Mouse (Mus musculus) adrenal gland, postnatal 25 days (tissue): ENCODE results near the gene Gm49486. TPM values are rescaled to one million over a fixed set of nuclear protein-coding genes. Genes with fewer than 3 reads are reported as not detected.
A peak's percentile ranks its signal among the peaks of the same experiment; 100 is the strongest.

Experiments
- DNase-seq: peaks from one replicate; pipeline ENCODE4 v3.0.0; 2021; ENCODE audit warnings: mixed read lengths
- long read RNA-seq: library from polyadenylated mRNA; stranded (forward); transcript quantifications from one replicate; pipeline ENCODE4 v2.0.0, GENCODE M21; 2021
- total RNA-seq: library from RNA; stranded (reverse); gene quantifications from 2 replicates; pipeline ENCODE4 v1.2.3, GENCODE M21; 2021

Gene Gm49486
- total RNA-seq, result not detected in 2 replicates
- long read RNA-seq, result 0 reads

DNA sequence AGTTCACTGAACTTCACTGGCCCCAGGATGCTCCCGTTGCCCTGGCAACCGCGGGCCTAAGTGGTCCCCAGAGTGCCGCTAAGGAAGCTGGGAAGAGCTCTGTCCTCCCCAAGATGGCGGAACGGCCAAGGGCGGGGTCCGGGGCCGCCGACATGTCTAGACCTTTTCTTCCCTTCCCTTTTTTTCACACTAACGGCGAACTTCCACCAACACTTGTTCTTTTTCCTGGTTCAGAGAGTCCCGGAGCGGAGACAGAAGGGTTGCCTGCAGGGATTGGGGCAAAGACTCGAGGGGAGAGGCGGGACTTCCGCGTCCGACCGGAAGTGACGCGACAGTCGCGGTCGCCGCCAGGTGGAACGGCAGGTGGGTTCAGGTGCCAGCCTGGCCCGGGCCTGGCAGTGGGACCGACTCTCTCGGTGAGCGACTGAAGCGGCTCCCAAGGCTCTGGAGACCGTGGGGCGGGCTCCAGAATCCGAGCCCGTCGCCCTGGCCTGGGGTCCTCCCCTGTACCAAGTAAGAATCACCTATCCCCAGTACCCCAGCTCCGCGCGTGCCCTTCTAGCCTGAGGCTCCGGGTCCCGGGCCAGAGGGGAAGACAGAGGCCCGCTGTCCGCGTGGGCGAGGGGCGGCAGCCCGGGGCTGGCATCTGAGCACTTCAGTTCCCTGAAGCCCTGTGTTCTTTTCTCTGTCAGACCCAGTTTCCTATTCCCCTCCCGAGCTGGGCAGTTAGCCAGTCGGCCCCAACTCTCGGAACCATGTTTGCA lies at the start of gene Gm49486, which contains the start of gene Pick1:
Gene Gm49486, plus strand, starts transcription at position 334 of the 764 bp plus-strand sequence.
Gene Pick1, plus strand, starts transcription at position 116 of the 764 bp plus-strand sequence.
- peak; percentile 83 for DNase-seq

DNA sequence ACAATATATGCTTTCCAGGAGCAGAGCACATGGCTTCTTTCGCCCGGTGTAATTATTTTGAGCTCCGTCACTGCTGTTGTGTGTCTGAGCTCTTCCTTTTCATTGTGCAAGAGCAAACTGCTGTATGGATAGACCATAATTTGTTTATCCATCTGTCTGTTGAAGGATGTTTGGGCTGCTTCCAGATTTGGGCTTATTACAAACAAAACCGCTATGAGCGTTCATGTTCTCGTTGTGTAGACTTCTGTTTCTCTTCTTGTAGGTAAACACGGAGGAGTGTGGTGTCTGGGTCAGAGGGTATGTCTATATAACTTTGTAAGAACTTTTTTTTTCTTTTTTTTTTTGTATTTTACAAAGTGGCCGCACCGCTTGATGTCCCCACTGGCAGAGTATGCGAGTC lies 44.0 kb upstream of the Gm49486 start:
- no peak for DNase-seq

DNA sequence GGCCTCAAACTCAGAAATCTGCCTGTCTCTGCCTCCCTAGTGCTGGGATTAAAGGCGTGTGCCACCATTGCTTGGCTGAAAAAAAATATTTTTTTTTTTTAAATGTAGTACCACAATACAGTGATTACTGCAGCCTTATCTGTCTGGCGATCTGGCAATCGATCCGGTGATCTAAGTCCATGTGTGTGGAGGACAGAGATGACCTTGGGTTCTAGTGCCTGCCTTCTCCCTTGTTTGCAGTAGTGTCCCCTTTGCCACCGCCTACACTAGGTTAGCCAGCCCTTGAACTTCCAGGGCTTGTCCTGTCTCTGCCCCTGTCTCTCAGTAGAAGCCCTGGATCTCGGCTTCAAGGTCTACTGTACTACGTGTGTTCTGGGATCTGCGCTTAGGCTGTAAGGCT lies 41.4 kb upstream of the Gm49486 start:
- no peak for DNase-seq

DNA sequence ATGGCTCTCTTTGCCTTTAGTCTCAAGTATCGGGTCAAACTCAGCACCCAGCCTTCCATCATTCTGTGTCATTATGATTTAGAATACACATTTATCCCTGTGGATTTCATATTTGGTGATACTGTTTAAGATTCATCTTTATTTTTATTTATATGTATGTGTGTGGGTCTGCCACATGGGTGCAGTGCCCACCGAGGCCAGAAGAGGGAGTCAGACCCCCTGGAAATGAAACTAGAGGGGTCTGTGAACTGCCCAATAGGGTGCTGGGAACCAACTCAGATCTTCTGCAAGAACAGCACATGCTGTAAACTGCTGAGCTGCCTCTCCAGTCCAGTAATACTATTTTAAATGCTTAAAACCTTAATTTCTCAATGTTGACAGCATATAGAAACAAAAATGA lies 37.8 kb upstream of the Gm49486 start:
- DNase-seq, result no peak

DNA sequence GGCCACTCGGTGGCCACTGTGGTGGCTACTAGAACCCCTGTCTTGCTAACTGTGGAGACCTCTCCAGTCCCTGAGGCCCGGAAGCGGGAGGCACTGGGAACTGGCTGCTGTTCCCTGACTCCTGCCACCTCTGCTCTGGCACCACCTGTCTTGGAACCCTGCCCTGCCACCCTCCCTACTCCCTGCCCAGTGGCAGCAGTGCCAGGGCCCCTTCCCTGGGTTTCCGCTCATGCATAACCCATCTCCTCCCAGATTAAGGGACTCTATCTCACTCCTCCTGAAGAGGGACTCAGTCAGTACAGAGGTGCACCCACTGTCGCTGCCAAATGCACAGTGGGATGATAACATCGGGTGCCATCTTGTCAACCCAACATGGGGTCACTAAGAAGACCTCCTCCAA lies 36.7 kb upstream of the Gm49486 start:
- DNase-seq, result no peak

DNA sequence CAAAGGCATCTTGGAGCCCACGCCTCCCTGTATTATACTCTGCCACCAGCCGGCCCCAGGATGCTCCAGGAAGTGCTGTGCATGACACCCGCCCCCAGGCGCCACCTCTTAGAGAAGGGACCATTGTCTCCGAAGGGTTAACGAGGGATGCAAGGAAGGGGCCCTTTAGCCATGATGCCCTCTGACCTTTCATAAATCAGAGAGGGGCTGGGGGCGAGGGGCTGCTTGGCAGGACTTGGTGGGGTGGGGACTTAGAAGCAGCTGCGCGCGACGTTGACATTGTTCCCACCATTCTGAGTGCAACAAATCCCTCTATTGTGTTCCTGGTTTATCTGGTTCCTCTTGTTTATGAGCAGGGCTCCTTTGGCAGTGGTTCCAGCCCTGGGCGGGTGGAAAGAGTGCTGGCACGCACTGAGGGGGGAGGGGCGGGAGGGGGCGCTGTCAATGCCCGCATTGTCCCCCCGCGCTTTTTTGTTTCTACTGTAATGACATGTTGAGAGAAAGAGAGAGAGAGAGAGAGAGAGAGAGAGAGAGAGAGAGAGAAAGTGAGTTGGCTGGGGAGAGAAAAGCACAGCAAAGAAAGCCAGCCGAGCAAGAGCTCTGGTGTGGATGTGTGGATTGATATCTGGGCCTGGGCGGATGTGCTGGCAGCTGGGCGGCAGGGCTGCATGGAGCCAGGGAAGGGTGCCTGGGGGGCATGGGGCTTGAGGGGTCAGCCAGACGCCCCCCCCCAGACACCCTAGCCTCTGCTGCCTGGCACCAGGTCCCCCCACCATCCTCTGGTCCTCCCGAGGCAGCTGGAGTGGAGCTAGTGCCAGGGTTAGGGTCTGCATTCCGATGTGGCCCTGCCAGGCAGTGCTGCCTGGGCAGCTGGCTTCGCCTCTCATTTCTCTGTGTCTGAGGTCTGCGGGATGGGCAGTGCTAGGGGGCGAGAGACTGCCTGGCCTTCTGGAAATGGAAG lies 36.0 kb upstream of the Gm49486 start:
- DNase-seq, result no peak

DNA sequence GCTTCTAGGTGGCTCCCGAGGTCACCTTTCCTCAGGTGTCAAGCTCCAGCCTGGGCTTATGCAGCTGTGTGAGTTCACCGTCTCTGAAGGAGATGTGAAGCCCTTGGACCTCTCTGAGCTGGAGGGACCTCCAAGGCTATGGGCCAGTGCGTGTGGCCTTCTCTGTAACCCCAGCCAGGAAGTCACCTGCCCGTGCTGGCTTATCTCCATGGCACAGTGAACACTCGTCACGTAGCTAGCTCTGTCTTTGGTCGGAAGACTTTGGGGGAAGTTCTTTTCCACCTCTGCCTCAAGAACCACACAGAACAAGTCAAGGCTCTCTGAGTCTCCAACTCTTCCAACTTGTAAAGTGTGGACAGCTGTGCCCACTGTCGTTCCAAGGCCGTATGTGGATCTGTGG lies 35.1 kb upstream of the Gm49486 start:
- no peak for DNase-seq

DNA sequence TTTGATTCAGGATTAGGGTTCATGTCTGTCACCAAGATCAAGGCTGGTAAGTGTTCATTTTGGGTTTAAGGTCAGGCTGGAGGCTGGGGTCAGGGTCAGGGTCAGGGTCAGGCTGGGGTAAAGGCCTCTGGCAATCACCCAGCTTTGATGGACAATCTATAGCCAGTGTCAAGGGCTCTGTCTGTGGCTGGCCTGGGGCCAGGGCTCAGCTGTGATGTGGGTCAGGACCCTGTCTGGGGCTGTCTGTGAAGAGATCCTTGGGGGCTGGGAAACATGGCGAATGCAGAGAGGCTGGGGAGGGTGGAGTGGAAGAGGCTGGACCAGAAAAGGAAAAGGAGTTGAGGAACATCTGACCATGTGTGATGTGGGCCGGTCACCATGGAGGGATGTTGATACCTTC lies 34.2 kb upstream of the Gm49486 start:
- no peak for DNase-seq

DNA sequence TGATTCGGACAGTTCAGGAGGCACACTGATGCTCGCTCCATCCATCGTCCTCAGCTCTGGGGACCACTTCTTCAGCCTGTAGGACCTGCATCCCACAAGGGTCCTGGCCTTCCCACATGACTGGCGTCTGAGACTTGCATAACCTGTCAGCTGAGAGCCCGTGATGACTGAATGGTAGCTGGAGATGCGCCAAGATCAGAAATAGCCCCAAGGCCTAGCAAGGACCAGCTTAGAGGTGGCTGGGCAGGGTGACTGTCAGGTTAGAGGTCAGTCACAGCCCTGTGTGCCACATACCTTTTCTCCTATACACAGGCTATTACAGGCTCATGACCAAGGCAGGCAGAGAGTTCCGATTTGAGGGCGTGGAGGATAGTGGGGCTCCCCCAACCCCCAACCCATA lies 33.7 kb upstream of the Gm49486 start:
- no peak for DNase-seq

DNA sequence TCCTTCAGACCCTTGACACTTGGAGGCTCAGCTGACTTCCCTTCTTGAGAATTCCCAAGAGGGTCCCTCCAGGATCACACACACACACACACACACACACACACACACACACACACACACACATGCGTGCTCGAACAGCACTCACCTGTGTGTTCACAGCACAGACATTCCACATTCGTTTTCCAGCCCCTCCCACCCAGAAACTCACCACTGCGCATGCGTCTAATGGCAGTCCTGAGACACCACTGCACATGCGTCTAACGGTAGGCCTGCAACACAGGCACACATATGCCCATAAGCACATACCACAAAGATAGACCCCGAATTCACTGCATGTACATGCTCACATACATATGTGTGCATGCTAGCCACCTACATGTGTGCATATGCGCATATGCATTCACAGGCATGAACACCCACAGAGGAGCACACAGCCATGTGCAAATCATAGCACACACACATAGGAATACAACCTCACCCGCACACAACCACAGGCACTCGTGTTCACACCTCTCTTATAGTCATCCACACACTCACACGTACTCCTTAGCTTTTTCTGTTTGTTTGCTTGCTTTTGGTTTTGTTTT lies 29.7 kb upstream of the Gm49486 start:
- no peak for DNase-seq

DNA sequence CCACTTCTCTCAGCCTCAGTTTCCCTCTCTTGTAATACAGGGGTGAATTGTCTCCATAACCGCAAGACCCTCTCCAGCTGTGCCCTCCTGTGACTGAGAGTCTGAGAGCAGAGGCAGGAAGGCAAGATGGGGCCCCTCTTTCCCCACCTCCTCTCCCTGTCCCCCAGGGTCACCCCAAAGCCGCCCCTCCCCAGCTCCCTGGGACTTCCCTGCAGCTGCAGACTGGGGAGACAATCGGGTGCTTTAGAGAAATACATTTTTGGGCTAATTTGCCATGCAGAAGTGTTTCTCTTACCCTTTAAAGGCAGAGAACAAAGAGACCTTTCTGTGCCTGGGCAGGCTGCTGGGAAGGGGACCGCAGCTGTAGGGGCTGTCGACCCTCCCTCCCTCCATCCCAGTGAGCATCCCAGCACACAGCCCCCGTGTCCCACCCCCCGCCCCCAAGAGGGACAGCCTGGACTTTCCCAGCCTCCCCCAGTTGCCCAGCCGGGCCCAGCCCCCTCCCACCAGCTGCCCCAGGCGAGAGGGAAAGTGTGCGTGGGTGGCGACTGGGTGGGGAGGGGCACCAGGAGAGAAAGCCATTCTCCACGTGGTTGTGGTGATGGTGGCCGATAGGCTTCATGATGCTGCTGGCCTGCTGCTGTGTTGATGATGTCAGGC lies 27.6 kb upstream of the Gm49486 start:
- DNase-seq, result no peak

DNA sequence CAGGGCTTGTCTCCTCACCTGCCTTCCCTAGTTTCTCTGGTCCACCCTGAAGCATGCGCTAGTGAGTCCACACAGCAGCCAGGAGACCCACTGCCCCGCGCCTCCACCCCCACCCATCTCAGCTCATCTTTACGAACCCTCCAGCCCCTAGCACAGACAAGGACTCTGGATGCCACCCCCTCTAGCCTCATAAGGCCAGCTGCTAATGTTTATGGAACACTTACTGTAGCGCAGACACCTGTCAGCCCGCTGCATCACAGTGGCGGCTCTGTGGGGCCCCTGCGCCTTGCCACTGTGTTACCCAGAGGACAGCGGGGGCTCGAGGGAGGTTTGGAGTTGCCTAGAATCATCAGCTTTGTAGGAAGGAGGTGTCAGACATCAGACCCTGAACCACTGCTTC lies 26.6 kb upstream of the Gm49486 start:
- no peak for DNase-seq

DNA sequence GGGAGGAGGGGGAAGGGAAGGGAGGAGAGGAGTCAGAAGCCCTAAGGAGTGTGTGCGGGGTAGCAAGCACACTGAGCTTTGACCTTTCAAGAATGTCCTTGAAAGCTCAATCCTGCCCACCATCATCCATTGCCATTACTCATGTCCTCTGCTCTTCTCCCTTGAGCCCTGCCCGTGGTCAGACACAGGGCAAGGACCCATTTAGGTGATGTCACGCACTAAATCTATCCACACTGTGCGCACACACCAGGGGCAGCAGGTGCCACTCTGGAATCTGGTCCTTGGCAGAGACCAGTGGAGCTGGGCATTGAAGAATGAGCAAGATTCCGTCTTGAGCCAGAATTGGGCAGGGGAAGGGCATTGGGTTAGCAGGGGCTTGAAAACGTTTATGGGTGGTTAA lies 21.0 kb upstream of the Gm49486 start:
- no peak for DNase-seq

DNA sequence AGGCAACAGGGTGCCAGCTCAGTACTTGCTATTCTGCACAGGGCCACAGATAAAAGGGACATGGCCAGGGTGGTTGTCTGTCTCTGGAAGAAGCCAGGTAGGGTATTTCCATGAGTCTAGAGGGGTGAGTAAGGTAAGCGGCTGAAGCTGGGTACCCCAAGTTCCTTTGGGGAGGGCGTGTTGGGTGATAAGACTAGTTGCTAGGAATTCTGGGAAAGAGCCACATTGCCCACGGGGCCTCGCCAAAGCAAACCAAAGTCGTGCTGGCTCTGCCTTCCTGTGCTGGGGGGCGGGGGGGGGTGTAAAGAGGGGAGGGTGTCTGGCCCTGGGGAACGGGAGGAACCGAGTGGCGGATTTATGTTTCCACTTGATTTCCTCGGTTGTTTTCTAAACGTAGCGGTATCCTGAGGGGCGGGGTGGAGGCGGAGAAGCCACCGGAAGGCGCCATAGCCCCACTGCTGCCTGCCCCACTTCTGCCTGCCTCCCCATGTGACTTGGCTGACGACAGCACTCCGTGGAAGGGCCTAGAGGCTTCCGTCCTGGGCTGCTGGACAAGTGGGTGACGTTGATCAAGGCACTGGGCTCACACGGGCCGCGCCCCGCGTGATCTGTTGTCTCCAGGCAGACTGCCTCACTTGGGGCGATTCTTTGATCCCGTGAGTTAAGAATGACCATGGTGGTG lies 20.3 kb upstream of the Gm49486 start:
- peak; percentile 28 for DNase-seq

DNA sequence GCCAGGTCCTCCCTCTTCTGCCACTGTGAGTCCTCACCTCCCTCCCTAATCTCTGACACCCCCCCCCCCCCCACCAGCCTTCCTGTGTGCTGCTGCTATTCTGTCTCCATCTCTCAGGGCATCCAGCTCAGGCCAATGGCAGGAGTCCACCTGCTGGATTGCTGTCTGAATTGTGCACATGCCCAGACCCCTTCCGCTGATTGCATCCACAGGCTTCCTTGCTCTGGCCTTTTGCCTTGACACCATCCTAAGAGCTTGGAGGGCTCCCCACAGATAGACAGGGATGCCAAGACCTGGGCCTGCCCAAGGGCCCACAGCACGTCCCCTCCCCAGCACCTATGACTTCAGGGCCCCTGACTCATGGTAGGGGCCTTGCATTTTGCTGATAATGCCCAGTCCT lies 18.8 kb upstream of the Gm49486 start:
- no peak for DNase-seq

DNA sequence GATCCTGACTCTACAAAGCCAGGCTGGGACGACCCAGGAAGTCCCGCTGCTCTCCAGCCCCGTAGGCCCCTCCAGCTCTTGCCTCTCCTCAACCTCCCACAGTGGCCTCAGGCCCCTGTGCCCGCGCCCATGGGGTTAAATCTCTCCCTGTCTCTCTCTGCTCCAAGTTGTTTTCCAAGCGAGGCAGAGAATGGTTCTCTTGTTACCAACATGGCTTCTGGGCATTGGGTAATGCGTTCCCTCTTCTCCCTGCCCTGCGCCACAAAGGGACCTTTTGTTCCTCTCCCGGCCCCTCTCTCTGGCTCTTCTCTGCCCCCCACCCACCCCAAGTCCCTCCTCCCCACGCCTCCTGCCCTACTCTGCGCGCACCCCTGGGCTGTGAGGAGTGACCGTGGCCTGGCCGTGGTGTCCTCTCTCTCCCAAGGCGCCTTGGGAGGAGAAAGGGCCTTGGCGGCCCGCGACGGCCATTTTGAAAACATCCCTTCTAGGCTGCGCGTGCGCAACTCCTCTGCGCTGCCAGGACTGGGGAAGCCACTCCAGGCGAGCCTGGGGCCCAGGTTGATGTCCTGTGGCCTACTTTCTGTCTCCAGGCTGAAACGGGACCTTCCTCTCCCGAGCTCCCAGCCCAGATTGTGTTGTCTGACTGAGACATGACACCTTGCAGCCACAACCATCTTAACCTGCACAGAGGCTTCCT lies 16.3 kb upstream of the Gm49486 start:
- no peak for DNase-seq

DNA sequence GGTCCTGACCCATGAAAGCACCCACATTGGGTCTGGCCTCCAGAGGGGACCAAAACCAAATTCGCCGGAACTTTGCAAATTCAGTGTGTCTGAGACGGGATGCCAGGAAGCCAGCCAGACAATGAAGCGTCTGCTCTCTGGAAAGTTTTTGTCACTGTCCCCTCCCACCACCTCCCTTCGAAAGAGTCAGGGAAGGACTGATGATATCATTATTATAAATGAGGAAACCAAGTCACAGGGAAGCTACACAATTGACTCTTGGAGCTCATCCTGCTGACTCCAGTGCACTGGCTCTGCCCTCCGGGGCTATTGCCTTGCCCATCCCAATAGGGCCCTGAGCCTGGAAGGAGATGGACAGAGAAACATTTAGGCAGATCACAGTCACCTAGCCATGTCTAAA lies 15.6 kb upstream of the Gm49486 start:
- no peak for DNase-seq

DNA sequence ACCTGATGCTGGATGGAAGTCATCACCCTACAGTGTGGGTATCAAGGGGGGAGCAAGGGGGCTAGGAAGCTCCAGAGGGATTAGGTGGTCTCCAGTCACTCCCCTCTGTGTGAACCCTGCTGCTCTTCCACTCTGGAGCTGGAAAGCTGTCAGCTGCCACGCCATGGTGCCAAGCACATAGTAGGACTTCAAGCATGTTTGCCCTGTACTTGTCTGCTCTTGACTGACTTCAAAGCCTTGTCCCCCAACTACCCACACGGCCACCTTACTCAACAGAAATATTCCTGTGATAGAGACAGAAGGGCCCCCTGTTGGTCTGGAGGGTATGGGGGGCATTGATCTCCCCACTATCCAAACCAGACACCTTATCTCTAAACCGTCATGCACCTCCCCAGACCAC lies 13.0 kb upstream of the Gm49486 start:
- DNase-seq, result no peak

DNA sequence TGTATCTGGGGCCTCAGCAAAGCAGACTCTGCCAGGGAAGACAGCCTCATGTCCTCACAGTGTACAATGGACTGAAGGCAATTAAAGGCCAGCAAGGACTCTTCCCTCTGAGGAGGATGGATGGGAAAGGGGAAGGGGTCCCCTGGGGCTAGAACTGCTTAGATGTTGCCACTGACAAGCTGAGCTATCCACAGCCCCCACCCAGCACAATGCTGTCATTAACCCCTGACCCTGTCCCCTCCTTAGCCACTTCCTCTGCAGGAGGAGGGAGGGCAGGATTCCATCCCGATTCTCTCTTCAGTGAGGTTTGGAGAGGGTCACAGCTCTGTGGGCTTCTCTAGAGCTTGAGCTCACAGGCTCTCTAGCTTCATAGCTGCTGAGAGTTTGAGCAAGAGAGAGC lies 9.6 kb upstream of the Gm49486 start:
- no peak for DNase-seq

DNA sequence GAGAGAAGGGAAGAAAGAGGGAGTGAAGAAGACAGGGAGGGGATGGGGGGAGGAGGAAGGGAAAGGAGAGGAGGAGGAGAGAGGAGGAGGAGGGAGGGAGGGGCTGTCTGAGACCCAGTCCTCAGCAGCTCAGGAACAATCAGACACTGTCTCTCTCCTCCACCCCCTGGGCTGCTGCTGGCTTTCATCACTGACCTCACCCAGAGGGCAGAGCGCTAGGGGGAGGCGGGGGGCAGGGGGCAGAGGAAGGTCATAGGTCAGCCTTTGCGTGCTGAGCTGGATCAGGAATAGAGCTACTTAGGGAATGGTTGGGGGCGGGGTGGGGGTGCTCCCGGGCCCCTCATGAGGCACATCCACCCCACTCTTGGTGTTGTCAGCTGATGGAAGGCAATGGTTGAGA lies 5.5 kb upstream of the Gm49486 start:
- DNase-seq, result no peak

DNA sequence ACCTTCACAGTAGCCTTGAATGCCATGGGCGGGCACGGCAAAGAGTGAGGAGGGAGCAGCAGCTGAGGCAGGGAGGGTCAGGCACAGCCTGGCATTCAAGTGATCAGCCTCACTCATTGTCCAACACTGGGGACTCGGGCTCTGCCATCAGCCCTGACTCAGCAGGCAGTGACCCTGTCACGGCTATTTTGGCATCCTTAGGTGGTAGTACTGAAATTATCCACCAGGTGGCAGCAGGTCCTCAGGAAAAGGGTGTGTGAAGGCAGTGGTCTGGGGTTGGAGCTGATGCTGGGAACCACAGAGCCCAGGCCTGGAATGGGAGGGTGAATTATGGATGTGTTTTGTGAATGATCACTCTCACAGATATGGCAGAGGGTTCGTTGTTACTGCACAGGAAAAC lies 4.5 kb upstream of the Gm49486 start:
- peak; percentile 82 for DNase-seq
